Mouse (Mus musculus): ENCODE data around the gene Nsmce1. TPM values are rescaled to one million over a fixed set of nuclear protein-coding genes. Genes with fewer than 3 reads are reported as not detected.
"Not testable (repeated sequence)": the region's sequence is repeated elsewhere in the genome, so short reads cannot be mapped to it uniquely, and the experiment has no call there.

Nsmce1 gene
- polyA plus RNA-seq, 1 experiment from 2014 or later = 88.3 TPM

DNA sequence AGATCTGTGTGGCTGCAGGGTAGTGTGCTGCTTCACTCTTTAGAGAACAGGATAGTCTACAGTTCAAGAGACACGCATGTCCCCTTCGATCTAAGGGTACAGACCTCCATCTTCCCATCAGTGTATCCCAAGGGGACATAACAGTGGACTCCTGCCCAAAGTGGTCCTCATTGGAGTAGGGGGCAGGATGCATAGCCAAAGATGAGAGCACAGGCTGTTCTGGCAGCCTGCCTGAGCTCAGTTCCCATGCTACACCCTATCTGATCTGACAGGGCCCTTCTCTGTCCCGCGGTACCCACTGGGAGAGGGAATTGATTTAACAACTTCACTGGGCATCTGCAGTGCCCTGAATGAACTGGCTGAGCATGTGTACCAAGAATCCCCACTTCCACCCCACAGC, 37.7 kb downstream of the Nsmce1 start:
- H3K9ac ChIP-seq = no peak overlapping the region
- H3K9me3 ChIP-seq = no peaks in the 10 kb centered on the region
- no peaks in the 10 kb centered on the region for H3K4me1 ChIP-seq
- no peak overlapping the region for H3K4me3 ChIP-seq
- 86% methylated on average over 4 of the region's 4 CpGs for WGBS
- H3K27me3 ChIP-seq (replicated peaks) = no peaks in the 10 kb centered on the region
- no peak for ATAC-seq (replicated peaks)
- H3K27ac ChIP-seq = no peak overlapping the region
- H3K36me3 ChIP-seq (replicated peaks) = no peaks in the 10 kb centered on the region
- H3K4me2 ChIP-seq = no peak overlapping the region

GRCm38 (mm10) chr7:125451078-125451477, 40.3 kb downstream of the Nsmce1 start:
- Histone ChIP-seq H3K9me3 (no peaks in the 10 kb centered on the region), H3K36me3 (replicated peaks) (no peaks in the 10 kb centered on the region), H3K9ac (no peak overlapping the region), H3K27ac (no peak overlapping the region), H3K4me2 (no peak overlapping the region), H3K4me1 (no peaks in the 10 kb centered on the region), H3K4me3 (no peak overlapping the region), H3K27me3 (replicated peaks) (no peaks in the 10 kb centered on the region)
- no peak for ATAC-seq (replicated peaks)
- 95% methylated on average over 2 of the region's 2 CpGs for WGBS

DNA sequence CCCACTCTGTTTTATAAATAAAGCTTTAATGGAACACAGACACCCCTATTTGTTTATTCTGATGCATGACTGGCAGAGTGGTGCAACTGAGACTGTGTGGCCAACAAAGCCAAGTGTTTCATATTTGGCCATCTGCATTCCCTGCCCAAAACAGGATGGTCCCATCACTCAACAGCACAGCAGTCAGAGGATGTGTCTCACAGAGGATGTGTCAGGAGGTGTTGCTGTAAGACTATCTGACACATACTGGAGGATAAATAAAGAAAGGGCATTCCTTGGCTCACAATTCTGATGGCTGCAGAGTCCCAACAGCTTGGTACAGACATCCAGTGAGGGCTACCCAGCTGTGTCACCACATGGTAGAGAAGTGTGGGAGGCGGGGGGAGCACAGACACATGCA, 40.7 kb downstream of the Nsmce1 start:
- no peaks in the 10 kb centered on the region for H3K36me3 ChIP-seq (replicated peaks)
- ATAC-seq (replicated peaks) = no peak
- WGBS = 83% methylated on average over 1 of the region's 1 CpGs

DNA sequence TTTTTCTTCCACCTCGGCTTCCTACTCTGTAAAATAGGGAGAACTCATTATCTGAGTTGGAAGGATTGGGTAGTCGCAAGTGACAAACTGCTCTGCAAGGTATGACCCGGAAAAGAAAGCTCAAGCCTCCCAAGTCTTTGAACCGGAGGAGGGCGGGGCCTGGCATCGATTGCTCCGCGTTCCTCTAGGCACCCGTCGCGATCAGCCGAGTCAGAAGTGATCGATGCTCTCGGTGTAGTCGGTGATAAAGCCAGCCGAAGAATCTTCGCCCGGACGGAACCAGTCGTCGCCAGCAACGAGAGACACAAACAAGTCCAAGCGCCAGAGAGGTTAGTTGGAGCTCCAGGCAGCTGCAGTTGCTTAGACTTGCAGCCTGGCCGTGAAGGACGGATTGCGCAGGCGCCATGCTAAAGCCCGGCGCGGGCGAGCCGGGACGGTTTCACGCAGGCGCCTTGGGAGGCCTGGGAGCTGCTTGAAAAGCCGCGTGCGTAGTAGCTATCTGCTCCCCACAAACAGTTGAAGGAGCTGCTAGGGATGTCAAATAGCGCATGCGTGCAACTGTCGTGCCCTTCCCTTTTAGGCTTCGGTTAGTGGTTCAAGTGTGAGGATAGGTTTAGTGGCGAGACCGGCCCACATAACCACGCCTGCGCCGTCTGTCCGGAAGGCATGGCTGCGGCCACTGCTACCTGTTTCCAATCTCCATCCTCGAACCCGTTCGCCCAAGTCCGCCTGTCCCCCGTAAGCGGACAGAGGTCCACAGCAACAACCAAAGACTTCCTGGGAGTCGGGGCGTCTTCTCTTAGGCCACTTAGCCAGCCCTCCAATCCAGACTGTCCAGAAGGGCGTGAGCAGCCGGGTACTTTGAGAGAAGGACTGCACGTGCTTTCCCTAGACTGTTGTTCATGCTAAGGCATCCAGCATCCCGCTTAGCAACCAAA, 46.7 kb downstream of the Nsmce1 start, which contains the start of gene Kdm8:
Gene Kdm8, plus strand, starts transcription at position 213 of the 938 bp plus-strand sequence.
- H3K4me1 ChIP-seq = peaks cover 18% of the 10 kb centered on the region
- H3K27ac ChIP-seq = peak within 1 kb of the TSS; percentile 95
- ATAC-seq (replicated peaks) = peak; percentile 98
- under 1% methylated on average over 61 of the region's 61 CpGs for WGBS
- no peaks in the 10 kb centered on the region for H3K27me3 ChIP-seq (replicated peaks)
- H3K4me2 ChIP-seq = peak within 1 kb of the TSS; percentile 92
- H3K36me3 ChIP-seq (replicated peaks) = no peaks in the 10 kb centered on the region
- no peaks in the 10 kb centered on the region for H3K9me3 ChIP-seq
- peak within 1 kb of the TSS; percentile 54 for H3K9ac ChIP-seq
- peak within 1 kb of the TSS; percentile 49 for H3K4me3 ChIP-seq

More for the DNA sequence above, 40.7 kb downstream of the Nsmce1 start:
- Histone ChIP-seq H3K9ac (no peak overlapping the region), H3K27me3 (replicated peaks) (no peaks in the 10 kb centered on the region), H3K27ac (no peak overlapping the region), H3K4me3 (no peak overlapping the region), H3K9me3 (no peaks in the 10 kb centered on the region), H3K4me2 (no peak overlapping the region), H3K4me1 (peaks cover 2% of the 10 kb centered on the region)

DNA sequence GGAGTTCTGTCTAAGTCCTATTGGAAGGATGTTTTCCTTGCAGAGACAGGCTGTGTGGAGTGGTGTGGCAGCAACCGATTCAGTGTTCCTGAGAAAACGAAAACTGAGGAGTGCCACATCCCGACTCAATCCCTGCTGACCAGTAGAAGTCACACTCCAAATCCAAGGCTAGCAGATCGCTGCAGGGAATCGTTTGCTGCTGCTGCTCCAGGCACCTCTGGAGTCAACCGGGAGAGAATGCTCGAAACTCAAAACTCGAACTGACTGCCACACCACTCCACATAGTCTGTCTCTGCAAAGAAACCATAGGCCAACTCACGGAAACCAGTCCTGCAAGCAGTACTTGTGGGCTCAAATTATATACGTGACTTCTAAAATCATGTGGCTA, 47.3 kb downstream of the Nsmce1 start:
- Histone ChIP-seq H3K4me1 (peaks cover 18% of the 10 kb centered on the region), H3K4me3 (peak overlapping the region; percentile 49), H3K27ac (peak overlapping the region; percentile 95), H3K36me3 (replicated peaks) (no peaks in the 10 kb centered on the region), H3K27me3 (replicated peaks) (no peaks in the 10 kb centered on the region), H3K9me3 (no peaks in the 10 kb centered on the region), H3K4me2 (peak overlapping the region; percentile 92), H3K9ac (peak overlapping the region; percentile 54)
- 27% methylated on average over 10 of the region's 10 CpGs for WGBS
- peak; percentile 2; the same call in 1 of the 2 replicates for ATAC-seq (replicated peaks)

GRCm38 (mm10) chr7:125442323-125442722, 49.1 kb downstream of the Nsmce1 start:
- no peak for ATAC-seq (replicated peaks)
- WGBS = 65% methylated on average over 4 of the region's 4 CpGs
- Histone ChIP-seq H3K27me3 (replicated peaks) (no peaks in the 10 kb centered on the region), H3K9me3 (no peaks in the 10 kb centered on the region), H3K9ac (no peak overlapping the region), H3K4me2 (no peak overlapping the region), H3K36me3 (replicated peaks) (no peaks in the 10 kb centered on the region), H3K27ac (no peak overlapping the region), H3K4me1 (peaks cover 18% of the 10 kb centered on the region), H3K4me3 (no peak overlapping the region)

GRCm38 (mm10) chr7:125434666-125435290, 56.6 kb downstream of the Nsmce1 start:
- Histone ChIP-seq H3K9ac (no peak overlapping the region), H3K4me2 (no peak overlapping the region), H3K9me3 (no peaks in the 10 kb centered on the region), H3K36me3 (replicated peaks) (no peaks in the 10 kb centered on the region), H3K4me3 (no peak overlapping the region), H3K4me1 (no peaks in the 10 kb centered on the region), H3K27ac (no peak overlapping the region), H3K27me3 (replicated peaks) (no peaks in the 10 kb centered on the region)
- WGBS = 30% methylated on average over 8 of the region's 8 CpGs
- ATAC-seq (replicated peaks) = no peak

DNA sequence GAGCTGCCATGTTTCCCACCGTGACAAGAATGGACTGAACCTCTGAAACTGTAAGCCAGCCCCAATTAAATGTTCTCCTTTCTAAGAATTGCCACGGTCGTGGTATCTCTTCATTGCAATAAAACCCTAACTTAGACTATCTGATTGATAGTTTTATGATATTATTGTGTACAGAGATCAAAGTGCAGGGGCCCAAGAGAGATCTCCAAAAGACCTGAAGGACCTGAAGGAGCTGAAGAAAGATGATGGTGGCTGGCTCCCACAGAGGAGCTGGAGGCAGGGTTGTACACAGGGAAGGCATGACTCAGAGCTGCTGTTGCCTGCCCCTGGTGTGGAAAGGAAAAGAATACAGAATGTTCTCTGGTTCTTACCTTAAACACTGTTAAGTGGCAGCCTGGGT, 57.5 kb downstream of the Nsmce1 start:
- H3K36me3 ChIP-seq (replicated peaks) = no peaks in the 10 kb centered on the region
- no peaks in the 10 kb centered on the region for H3K9me3 ChIP-seq
- H3K4me2 ChIP-seq = no peak overlapping the region
- no peak for ATAC-seq (replicated peaks)
- H3K4me3 ChIP-seq = no peak overlapping the region
- H3K9ac ChIP-seq = no peak overlapping the region
- WGBS = 89% methylated on average over 3 of the region's 3 CpGs
- no peak overlapping the region for H3K27ac ChIP-seq
- H3K4me1 ChIP-seq = no peaks in the 10 kb centered on the region
- H3K27me3 ChIP-seq (replicated peaks) = no peaks in the 10 kb centered on the region

DNA sequence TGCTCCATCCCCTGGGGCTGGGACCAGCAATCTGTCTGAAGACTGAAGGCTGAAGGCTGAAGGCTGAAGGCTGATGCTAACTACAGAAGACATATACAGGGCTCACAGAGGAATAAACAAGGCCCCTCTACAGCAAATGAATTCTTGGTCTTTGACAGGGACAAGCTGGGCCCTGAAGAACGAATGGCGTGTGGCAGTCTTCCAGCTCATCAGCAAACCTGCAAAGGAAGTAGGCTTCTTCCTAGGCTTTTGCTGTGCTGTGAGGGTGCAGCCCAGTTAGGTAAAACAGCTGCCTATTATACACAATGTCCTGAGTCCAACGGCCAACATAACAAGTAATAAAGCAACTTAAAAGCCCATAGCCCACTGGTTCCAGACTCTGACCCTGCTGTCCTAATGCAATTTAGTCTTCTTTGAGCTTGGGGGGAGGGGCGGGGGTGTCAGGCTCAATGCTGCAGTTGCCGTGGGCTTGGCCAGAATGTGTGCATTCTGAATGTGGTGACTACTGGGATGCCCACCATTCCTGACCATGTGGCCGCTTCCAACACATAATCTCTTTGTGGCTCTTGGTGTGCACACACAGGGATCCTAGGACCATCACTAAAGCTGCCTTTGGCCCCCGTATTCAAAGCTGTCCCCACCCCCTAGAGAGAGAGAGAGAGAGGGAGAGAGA, 61.1 kb downstream of the Nsmce1 start:
- no peaks in the 10 kb centered on the region for H3K4me1 ChIP-seq
- H3K9ac ChIP-seq = no peak overlapping the region
- H3K4me3 ChIP-seq = no peak overlapping the region
- H3K36me3 ChIP-seq (replicated peaks) = no peaks in the 10 kb centered on the region
- no peaks in the 10 kb centered on the region for H3K9me3 ChIP-seq
- WGBS = 66% methylated on average over 7 of the region's 7 CpGs
- no peak for ATAC-seq (replicated peaks)
- H3K27ac ChIP-seq = no peak overlapping the region
- H3K4me2 ChIP-seq = no peak overlapping the region
- no peaks in the 10 kb centered on the region for H3K27me3 ChIP-seq (replicated peaks)

DNA sequence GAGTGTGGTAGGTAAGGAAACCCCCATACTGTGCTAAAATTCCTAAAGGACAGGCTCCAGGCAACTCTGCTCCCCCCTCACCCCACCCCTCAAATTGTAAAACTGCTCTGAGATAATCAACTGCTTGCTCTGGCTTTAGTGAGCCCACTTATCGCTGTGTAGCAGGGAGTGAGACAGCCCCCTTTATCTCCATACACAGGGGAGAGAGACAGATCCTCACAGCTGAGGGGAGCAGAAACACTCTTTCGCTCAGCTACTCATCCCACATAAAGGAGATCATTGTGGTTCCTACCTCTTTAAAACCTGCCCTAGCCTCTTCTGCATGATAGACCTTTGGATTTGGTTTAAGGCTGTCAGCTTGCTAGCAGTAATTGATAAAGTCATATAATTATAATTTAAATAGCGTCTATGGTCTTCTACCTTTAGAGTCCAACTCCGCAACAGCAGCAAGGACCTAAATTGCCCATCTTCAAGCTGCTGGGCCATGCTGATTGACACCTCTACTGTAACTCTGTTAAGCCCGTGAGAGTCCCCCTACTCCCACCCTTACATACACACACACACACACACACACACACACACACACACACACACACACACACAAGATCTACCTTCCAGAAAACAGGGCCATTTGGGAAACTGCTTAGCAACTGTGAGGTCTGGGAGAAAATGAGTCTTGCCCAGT, 62.4 kb downstream of the Nsmce1 start:
- H3K4me2 ChIP-seq; ATAC-seq (replicated peaks): not testable (repeated sequence)

DNA sequence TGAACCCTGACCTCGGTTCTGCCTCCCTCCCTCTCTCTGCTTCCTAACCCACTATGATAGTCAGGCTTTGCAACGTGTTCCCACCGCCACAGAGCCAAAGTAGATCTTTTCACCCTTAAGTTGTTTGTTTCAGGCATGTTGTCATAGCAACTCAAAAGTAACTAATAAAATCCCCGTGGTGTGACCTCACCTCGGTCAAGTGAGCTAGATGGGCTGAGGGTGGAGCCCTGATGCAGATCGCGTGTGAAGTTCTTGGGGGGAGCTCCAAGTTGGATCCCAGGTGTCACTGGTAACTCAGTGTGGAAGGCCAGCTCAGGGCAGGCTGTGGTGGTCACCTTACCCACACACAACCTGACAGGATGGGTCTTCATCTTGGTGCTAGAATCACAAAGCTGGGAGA, 63.0 kb downstream of the Nsmce1 start:
- WGBS = 74% methylated on average over 7 of the region's 7 CpGs
- Histone ChIP-seq H3K9ac (no peak overlapping the region), H3K4me1 (no peaks in the 10 kb centered on the region), H3K36me3 (replicated peaks) (no peaks in the 10 kb centered on the region), H3K27me3 (replicated peaks) (no peaks in the 10 kb centered on the region), H3K4me2 (no peak overlapping the region), H3K9me3 (no peaks in the 10 kb centered on the region), H3K4me3 (no peak overlapping the region), H3K27ac (no peak overlapping the region)
- ATAC-seq (replicated peaks) = no peak

More for the DNA sequence above, 62.4 kb downstream of the Nsmce1 start:
- 77% methylated on average over 5 of the region's 5 CpGs for WGBS
- H3K36me3 ChIP-seq (replicated peaks); H3K9ac ChIP-seq; H3K27ac ChIP-seq; H3K9me3 ChIP-seq; H3K27me3 ChIP-seq (replicated peaks); H3K4me3 ChIP-seq; H3K4me1 ChIP-seq: not testable (repeated sequence)
